Mouse (Mus musculus) kidney, embryonic 15.5 days (tissue): ENCODE results near the gene Bcl11a. TPM values are rescaled to one million over a fixed set of nuclear protein-coding genes. Genes with fewer than 3 reads are reported as not detected.
A peak's percentile ranks its signal among the peaks of the same experiment; 100 is the strongest.

Experiments used
- ATAC-seq: fragments of 200-750 bp; cut with Nextera tagmentation; replicated peaks from 2 replicates; pipeline ENCODE4 v1.8.0; 2017; ENCODE audit warnings: moderate TSS enrichment; ENCODE audit not compliant: low FRiP score
- H3K27ac ChIP-seq: fragments of 300-500 bp; sonication (generic); 2 replicates; pipeline ENCODE4 v1.5.1; 2015; ENCODE audit warnings: mild to moderate bottlenecking, inconsistent platforms
- H3K27me3 ChIP-seq: fragments of 300-500 bp; sonication (generic); 2 replicates; pipeline ENCODE4 v1.6.1; 2015; ENCODE audit warnings: inconsistent platforms
- H3K36me3 ChIP-seq: fragments of 300-500 bp; sonication (generic); 2 replicates; pipeline ENCODE4 v1.6.1; 2015; ENCODE audit warnings: inconsistent platforms
- H3K4me1 ChIP-seq: fragments of 300-500 bp; sonication (generic); 2 replicates; pipeline ENCODE4 v1.6.1; 2015; ENCODE audit warnings: inconsistent platforms
- H3K4me2 ChIP-seq: fragments of 300-500 bp; sonication (generic); 2 replicates; pipeline ENCODE4 v1.6.1; 2015; ENCODE audit warnings: moderate library complexity, mild to moderate bottlenecking, inconsistent platforms
- H3K4me3 ChIP-seq: fragments of 300-500 bp; sonication (generic); replicated peaks from 2 replicates; pipeline ENCODE4 v1.5.1; 2015; ENCODE audit warnings: mild to moderate bottlenecking, inconsistent platforms
- H3K9ac ChIP-seq: fragments of 300-500 bp; sonication (generic); 2 replicates; pipeline ENCODE4 v1.6.1; 2015; ENCODE audit warnings: mild to moderate bottlenecking, inconsistent platforms
- H3K9me3 ChIP-seq: fragments of 300-500 bp; sonication (generic); replicated peaks from 2 replicates; pipeline ENCODE4 v1.6.1; 2016; ENCODE audit warnings: inconsistent platforms
- WGBS: fragments of 180-500 bp; shearing (Covaris S2); methylation state at CpG from one replicate; pipeline ENCODE4 v1.1.7; 2015; ENCODE audit warnings: mixed read lengths; 5-methylcytosine and 5-hydroxymethylcytosine counted together
- polyA plus RNA-seq: library from polyadenylated mRNA; unstranded; fragments of >200 nt; fragmentation: Nextera tagmentation; extraction: Ambion mirVana; gene quantifications from 2 replicates; pipeline ENCODE4 v1.2.1, GENCODE M21; 2015

Gene Bcl11a
- polyA plus RNA-seq, 1 experiment from 2014 or later, result 3.6 TPM

GRCm38 (mm10) chr11:24074021-24074591 is 3.8 kb upstream of the Bcl11a start:
- Histone ChIP-seq H3K36me3 (no peaks in the 10 kb centered on the region), H3K4me2 (peak overlapping the region; percentile 44), H3K4me3 (peak overlapping the region; percentile 6; the same call in 1 of the 2 replicates), H3K27ac (no peak overlapping the region), H3K4me1 (peaks cover 43% of the 10 kb centered on the region), H3K27me3 (peaks cover 93% of the 10 kb centered on the region), H3K9me3 (no peaks in the 10 kb centered on the region), H3K9ac (no peak overlapping the region)
- no peak for ATAC-seq
- under 1% methylated on average over 18 of the region's 18 CpGs for WGBS

DNA sequence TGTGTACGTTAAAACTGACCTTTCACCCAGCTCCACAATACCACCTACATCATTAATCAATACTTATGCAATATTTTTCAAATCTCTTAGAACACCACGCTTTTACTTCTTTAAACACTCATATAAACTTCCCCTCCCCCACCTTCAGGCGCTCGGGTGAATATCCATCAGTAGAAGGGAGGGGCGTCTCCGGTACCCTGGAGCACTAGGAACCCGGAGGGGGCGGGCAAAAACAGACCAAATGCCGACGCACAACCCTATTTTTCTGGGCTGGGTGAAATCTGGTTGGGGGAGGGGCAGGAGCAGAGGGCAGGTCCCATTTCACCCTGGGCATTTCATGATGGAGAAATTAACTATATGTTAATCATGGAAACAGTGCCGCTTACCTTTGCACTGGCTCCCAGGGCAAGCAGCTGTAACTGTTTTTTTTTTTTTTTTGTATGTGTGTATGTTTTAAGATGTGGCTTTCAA is 3.2 kb upstream of the Bcl11a start, which contains the start of gene A830031A19Rik:
Gene A830031A19Rik (minus strand): TSS at position 421 of the 471 bp plus-strand sequence.
- peaks cover 48% of the 10 kb centered on the region for H3K4me1 ChIP-seq
- no peaks in the 10 kb centered on the region for H3K36me3 ChIP-seq
- WGBS, result under 1% methylated on average over 11 of the region's 11 CpGs
- peak within 1 kb of the TSS; percentile 89 for H3K4me2 ChIP-seq
- no peaks in the 10 kb centered on the region for H3K9me3 ChIP-seq
- H3K4me3 ChIP-seq, result peak within 1 kb of the TSS; percentile 52
- peak within 1 kb of the TSS; percentile 32; the same call in 1 of the 2 replicates for H3K9ac ChIP-seq
- ATAC-seq, result no peak
- H3K27me3 ChIP-seq, result peaks cover 92% of the 10 kb centered on the region
- no peak within 1 kb of the TSS for H3K27ac ChIP-seq

GRCm38 (mm10) chr11:24075486-24076126 is 2.2 kb upstream of the Bcl11a start:
- no peak for ATAC-seq
- no peaks in the 10 kb centered on the region for H3K36me3 ChIP-seq
- H3K27ac ChIP-seq, result no peak overlapping the region
- peak overlapping the region; percentile 32; the same call in 1 of the 2 replicates for H3K9ac ChIP-seq
- H3K4me1 ChIP-seq, result peaks cover 58% of the 10 kb centered on the region
- under 1% methylated on average over 17 of the region's 17 CpGs for WGBS
- no peaks in the 10 kb centered on the region for H3K9me3 ChIP-seq
- peak overlapping the region; percentile 89 for H3K4me2 ChIP-seq
- H3K27me3 ChIP-seq, result peaks cover 92% of the 10 kb centered on the region
- H3K4me3 ChIP-seq, result peak overlapping the region; percentile 52

DNA sequence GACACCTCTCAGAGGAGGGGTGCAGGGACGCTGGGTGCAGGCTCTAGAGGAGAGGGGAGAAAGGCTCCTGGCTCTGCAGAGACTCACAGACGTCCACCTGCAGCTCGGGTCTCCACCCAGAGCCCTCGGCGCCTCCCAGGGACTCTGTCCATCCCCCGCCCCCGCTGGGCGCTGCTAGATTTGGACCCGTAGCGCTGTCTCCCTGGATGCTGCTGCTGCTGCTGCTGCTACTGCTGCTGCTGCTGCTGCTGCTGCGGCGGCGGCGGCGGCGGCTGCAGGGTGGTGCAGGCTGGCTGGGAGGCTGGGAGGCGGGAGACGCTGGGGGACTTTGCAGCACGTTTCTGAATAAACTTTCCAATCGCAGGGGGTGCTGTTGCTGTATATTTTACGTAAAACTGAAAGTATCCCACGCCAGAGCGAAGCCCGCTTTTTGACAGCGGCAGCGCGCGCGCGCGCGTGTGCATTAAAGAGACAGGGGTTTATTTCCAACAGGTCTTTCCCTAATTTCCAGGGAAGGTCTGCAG is 1.7 kb upstream of the Bcl11a start:
- Histone ChIP-seq H3K4me1 (peaks cover 63% of the 10 kb centered on the region), H3K4me2 (peak overlapping the region; percentile 89), H3K36me3 (no peaks in the 10 kb centered on the region), H3K4me3 (peak overlapping the region; percentile 52), H3K27ac (peak overlapping the region; percentile 66; the same call in 1 of the 2 replicates), H3K9ac (peak overlapping the region; percentile 32), H3K27me3 (peaks cover 92% of the 10 kb centered on the region), H3K9me3 (no peaks in the 10 kb centered on the region)
- peak; percentile 17; the same call in 1 of the 2 replicates for ATAC-seq
- under 1% methylated on average over 32 of the region's 32 CpGs for WGBS

- Histone ChIP-seq H3K4me2 (peak overlapping the region; percentile 89), H3K4me3 (peak overlapping the region; percentile 52), H3K4me1 (peaks cover 72% of the 10 kb centered on the region), H3K27ac (peak overlapping the region; percentile 66), H3K27me3 (peaks cover 86% of the 10 kb centered on the region), H3K36me3 (no peaks in the 10 kb centered on the region), H3K9me3 (no peaks in the 10 kb centered on the region), H3K9ac (peak overlapping the region; percentile 32)
- ATAC-seq, result peak; percentile 61
- WGBS, result under 1% methylated on average over 59 of the region's 59 CpGs
Observed at GRCm38 (mm10) chr11:24076821-24077730, 780 bp upstream of the Bcl11a start.

- H3K4me1 ChIP-seq, result peaks cover 77% of the 10 kb centered on the region
- peak overlapping the region; percentile 52 for H3K4me3 ChIP-seq
- no peak for ATAC-seq
- peak overlapping the region; percentile 47 for H3K9ac ChIP-seq
- no peaks in the 10 kb centered on the region for H3K36me3 ChIP-seq
- H3K27me3 ChIP-seq, result peaks cover 84% of the 10 kb centered on the region
- H3K4me2 ChIP-seq, result peak overlapping the region; percentile 89
- no peak overlapping the region for H3K27ac ChIP-seq
- under 1% methylated on average over 38 of the region's 38 CpGs for WGBS
- no peaks in the 10 kb centered on the region for H3K9me3 ChIP-seq
Observed at GRCm38 (mm10) chr11:24078706-24079316, 955 bp downstream of the Bcl11a start.

DNA sequence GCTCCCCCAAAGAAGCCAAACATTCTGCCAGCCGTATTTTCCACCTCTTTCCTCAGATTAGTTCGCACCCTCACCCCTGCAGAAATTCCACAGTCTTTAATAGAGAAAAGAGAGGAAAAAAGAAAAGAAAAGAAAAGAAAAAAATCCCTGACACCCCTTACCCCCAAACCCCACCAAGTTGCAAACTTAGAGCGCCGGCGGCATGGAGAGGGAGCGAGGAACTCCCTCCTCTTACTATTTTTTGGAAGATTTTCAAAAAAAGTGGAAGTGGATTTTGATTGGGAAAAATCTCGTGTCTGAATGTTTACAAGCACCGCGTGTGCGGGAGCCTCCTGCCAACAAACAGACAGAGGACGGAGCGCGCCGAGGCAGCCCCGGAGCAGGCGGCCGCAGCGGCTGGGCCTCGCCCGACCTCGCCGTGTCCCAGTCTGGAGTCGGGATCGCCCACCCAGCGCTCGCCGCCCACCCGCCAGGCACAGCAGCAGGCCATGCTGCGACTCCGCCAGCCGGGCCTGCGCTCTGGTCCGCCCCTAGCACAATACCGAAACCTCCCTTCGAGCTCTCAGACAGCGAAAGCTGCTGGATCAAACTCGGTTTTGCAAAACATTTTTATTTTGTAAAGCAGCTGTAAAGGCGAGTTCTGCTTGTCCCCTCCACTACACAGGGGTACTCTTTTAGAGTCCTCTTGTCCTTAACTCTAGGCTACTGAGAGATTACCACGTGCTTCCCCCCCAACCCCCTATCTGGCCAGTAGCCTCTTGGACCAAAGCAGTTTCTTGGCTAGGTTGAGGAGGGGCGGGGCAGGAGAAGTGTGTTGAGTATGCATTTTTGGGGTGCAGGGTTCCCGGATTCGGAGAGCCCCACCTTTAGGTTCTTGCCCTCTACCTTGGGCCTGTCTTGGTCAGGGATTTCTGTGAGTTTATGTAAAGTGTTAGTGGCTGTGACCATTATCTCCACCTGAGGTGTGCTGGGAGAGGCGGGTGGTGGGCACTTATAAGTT is 1.8 kb downstream of the Bcl11a start:
- peak; percentile 12 for ATAC-seq
- peaks cover 71% of the 10 kb centered on the region for H3K4me1 ChIP-seq
- WGBS, result under 1% methylated on average over 43 of the region's 43 CpGs
- H3K27me3 ChIP-seq, result peaks cover 82% of the 10 kb centered on the region
- H3K9ac ChIP-seq, result peak overlapping the region; percentile 47; the same call in 1 of the 2 replicates
- H3K36me3 ChIP-seq, result no peaks in the 10 kb centered on the region
- no peak overlapping the region for H3K27ac ChIP-seq
- H3K4me2 ChIP-seq, result peak overlapping the region; percentile 89
- peak overlapping the region; percentile 52 for H3K4me3 ChIP-seq
- no peaks in the 10 kb centered on the region for H3K9me3 ChIP-seq

GRCm38 (mm10) chr11:24080541-24080940 is 2.7 kb downstream of the Bcl11a start:
- Histone ChIP-seq H3K27me3 (peaks cover 81% of the 10 kb centered on the region), H3K9me3 (no peaks in the 10 kb centered on the region), H3K4me2 (peak overlapping the region; percentile 89), H3K36me3 (no peaks in the 10 kb centered on the region), H3K27ac (no peak overlapping the region), H3K9ac (peak overlapping the region; percentile 45; the same call in 1 of the 2 replicates), H3K4me3 (peak overlapping the region; percentile 52), H3K4me1 (peaks cover 68% of the 10 kb centered on the region)
- ATAC-seq, result peak; percentile 7; the same call in 1 of the 2 replicates
- WGBS, result under 1% methylated on average over 29 of the region's 30 CpGs

DNA sequence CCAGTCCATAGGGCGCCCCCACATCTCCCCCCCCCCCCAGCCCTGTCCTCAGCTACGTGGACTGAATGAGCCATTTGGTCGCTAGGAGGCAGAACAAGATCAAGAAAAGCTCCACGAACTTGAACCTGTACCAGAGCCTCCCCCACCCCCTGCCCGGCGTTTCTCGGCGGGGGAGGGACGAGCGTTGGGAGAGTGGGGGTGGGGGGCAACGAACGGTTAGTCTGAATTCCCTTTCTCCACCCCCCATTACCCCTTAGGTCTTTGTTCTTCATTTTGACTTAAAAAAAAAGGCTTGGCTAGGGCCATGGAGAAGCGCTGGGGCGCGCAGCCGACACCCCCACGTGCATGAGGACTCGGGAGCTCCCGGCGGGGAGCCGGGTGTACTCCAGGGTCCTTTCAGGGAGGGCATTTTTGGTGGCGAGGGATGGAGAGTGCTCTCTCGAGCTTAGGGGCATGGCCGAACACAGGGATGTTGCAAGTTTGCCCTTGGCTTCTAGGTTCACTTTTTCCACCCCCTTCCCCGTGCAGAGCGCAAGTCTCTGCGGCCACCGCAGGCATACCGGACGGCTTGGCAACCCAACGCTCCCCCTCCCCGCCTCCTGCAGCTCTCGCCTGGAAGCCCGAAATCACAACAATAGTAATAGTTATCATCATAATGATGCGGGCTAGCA is 3.3 kb downstream of the Bcl11a start:
- peak; percentile 53 for ATAC-seq
- peaks cover 81% of the 10 kb centered on the region for H3K27me3 ChIP-seq
- WGBS, result under 1% methylated on average over 35 of the region's 35 CpGs

More for the DNA sequence above, 3.3 kb downstream of the Bcl11a start:
- H3K4me3 ChIP-seq, result peak overlapping the region; percentile 52
- peak overlapping the region; percentile 89 for H3K4me2 ChIP-seq
- H3K27ac ChIP-seq, result peak overlapping the region; percentile 41; the same call in 1 of the 2 replicates
- H3K4me1 ChIP-seq, result peaks cover 62% of the 10 kb centered on the region
- H3K9ac ChIP-seq, result peak overlapping the region; percentile 45
- H3K36me3 ChIP-seq, result no peaks in the 10 kb centered on the region
- no peaks in the 10 kb centered on the region for H3K9me3 ChIP-seq
